Mouse (Mus musculus) kidney, adult 11 months (tissue): ENCODE measurements at regions not wholly inside any gene's neighbourhood (a gene's known extent, or its start where the extent isn't known, plus 50 kb on each side); places are given as distances from the start of the nearest gene placed in this dataset.

Experiments used
- DNase-seq: peaks from one replicate; pipeline ENCODE4 v3.0.0; 2022

DNA sequence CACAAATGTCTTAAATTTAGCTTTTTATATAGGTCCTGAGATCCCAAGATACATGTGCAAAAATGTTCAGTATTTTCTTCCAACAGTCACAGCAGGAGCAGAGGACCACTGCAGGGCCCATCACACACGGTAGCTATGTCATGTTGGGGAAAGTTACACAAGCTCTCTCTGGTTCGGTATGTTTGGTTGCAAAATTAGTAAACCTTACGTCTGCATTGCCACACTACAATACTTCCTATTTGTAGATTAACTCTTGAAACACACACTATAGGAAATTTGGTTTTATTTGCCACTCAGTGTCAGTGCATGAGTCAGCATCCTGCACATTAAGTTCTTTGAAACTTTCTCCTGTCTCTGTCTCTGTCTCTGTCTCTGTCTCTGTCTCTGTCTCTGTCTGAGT lies 82.0 kb downstream of the Cth start:
- no peak for DNase-seq

- DNase-seq: no peak
These were observed 83.6 kb downstream of the Cth start for GRCm38 (mm10) chr3:157841164-157841719.

GRCm38 (mm10) chr3:157804307-157804706 lies 120.6 kb downstream of the Cth start:
- no peak for DNase-seq

DNA sequence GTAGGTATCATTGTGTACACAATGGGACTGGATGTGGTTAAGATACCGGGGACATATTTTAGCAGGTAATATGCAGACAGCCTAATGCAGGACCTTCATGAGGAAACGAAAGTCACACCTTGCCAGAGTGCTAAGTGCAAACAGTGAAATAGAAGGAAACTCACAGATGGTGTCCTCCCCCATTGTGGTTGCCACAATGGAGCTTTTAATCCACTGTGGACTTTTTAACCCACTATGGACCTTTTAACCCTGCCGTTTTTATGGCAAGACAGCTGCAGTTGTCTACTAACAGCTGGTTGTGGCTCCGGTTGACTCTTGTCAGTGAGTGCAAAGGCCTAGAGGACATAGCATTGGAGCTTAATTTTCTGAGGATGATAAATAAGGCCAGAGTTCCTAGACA lies 121.5 kb downstream of the Cth start:
- DNase-seq: no peak

DNA sequence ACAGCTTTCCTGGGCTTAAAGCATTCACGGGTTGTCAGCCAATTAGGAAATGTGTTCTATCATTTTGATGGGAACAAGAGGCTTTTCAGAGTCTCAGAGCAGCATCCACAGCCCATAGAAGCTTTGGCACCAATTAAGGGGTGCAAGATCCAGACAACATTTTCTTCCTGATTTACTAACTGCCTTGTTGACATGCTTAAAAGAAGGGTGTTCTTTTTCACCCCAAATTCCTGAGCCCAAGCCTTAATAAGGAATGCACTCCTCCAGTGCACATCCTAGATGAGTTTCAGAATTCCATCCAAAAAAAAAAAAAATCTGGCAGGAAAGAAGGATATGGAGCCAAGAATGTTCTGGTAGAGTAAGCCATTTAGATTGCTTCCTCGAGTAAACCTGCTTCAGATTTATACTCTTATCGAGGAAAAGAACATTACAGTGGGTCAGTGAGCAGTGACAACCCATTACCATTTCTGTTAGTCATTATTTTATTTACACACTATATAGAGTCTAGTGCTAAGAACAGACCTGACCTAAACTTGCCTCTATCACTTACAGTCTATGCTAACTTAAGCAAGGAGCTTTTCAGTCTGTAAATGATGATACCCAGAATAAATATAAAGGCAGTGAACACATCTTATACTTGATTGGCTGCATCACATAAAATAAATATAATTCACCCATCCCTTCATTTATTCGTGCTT lies 137.2 kb downstream of the Cth start:
- DNase-seq: no peak

DNA sequence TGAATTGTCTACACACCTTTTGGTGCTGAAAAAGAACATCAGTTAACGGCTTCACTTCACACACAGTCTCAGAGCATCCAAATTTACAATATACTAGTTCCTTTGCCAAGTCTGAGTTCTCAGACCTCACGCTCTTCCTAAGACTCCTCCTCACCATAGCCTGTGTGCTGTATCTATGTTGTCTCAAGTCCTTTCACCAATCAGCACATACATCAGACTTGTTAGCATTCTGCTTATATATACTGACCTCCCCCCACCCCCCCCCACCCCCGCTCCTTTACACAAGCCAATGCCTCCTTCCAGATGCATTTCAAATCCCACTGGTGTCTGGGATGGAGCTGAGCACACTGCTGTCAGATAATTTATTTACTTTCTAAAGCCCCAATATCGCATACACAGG lies 143.8 kb downstream of the Cth start:
- no peak for DNase-seq

DNA sequence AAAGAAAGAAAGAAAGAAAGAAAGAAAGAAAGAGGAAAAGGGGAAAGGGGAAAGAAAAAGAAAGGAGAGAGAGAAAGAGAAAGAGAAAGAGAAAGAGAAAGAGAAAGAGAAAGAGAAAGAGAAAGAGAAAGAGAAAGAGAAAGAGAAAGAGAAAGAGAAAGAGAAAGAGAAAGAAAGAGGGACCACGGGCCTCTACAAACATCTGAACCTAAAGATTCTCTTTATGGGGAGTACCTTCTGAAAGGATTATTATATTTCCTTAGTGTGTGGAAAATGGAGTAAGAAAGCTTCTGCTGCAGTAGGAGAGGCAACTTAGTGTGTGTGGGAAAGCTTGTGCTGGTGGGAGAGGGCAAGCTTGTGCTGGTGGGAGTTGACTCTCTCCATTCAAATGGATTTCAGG lies 147.1 kb downstream of the Cth start:
- no peak for DNase-seq

DNA sequence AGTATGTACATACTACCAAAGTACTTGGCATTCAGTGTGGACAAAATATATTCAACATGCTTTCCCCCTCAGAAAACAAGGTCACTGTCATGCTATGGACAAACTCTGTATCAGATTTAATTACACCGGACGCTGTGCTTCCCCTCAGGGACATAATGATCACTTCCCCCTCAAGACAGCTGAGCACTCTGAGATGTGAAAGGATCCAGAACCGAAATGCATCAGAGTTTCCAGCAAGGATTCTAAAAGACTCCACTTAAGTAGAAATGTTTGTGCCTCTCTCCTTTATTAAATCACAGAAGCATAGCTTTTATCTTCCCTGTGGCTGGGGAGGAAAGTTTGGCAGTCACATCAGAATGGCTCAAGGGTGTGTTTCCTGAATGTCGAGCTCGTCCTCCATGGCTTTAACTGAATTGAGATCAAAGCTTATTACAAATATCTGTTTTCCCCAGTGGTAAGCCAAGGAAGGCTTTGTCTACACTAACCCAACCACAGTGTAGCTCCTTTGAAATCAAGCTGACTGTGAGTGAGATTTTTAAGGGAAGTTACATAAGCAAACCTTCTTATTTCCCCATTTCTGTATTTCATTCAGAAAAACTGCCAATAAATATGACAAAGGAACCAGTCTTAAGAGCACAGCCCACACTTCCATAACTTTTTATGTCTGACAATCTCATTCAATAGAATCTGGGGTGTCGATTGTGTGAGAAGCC lies 161.2 kb downstream of the Cth start:
- no peak for DNase-seq

DNA sequence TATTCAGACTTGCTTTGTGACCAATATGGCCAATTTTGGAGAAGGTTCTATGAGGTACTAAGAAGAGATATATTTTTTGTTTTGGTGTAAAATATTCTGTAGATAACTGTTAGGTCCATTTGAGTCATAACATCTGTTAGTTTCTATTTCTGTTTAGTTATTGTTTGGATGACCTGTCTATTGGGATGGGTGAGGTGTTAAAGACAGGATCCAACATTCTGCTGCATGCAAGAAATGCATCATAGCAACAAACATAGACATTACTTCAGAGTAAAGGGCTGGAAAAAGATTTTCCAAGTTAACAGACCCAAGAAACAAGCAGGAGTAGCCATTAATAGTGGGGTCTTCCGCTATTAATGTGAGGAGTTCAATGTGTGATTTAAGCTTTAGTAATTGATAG lies 165.0 kb downstream of the Cth start:
- DNase-seq: no peak

GRCm38 (mm10) chr3:157754826-157755225 lies 170.1 kb downstream of the Cth start:
- DNase-seq: no peak

DNA sequence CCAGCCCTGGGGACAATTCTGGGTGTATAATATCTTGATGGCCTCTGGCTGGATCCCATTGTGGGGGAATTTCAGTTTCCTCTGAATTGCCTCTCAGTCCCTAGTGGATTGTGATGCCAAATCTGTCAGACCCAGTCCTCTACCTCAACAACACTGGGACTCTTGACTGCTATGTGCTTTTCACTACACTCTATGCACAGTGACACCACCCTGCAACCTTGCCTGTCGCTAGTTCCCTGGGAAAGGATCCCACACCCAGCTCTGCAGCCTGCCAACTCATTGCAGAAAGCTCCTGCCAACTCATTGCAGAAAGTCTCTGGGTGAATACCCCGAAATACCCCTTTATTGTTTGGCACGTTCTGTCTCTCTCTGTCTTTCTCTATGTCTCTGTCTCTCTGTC lies 174.6 kb downstream of the Cth start:
- no peak for DNase-seq

DNA sequence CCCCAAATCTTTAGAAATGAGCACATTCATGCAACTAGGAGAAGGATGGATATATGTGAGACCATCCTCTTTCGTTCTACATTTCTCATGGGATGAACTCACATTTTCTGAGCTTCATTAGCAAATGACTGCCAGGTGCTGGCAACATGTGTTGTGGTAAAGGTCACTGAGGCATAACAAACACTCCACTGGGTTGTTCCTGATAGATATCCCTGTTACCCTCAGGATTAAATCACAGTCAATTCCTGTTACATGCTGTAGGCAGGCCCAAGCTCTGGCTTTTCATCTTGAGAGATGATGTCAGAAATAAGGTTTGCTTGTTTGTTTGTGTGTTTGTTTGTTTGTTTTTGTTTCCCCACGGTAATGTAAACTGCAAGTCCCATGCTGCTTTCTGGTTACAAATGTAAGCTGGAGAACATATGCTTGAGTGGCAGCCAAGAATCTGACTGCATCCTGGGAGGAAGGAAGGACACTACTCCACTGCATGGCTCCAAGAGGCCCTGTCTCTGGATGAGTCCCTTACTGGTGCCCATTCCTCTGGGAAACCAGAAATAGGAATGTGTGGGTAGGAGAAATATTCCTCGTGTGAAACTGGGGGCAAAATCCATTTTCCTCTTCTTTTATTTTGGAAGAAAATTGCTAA lies 176.4 kb downstream of the Cth start:
- DNase-seq: no peak

DNA sequence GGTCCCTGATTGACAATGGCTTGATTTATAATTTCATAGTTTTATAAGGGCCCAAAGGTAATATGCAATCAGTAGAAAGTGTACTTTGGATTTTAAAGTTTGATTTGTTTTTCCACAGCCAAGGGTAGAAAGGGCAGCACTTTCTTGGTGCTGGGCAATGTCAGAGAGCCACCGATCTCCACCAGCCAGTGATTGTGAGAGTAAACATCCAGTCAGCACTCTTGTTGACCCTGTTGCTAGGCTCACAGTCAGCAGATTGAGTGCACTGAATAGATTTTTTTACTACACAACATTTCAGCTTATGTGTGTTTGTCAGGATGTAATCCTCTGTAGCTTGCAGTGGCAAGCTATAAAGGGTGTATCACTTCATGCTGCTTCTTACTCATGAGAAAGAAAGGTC lies 176.3 kb downstream of the Ptger3 start:
- DNase-seq: no peak

DNA sequence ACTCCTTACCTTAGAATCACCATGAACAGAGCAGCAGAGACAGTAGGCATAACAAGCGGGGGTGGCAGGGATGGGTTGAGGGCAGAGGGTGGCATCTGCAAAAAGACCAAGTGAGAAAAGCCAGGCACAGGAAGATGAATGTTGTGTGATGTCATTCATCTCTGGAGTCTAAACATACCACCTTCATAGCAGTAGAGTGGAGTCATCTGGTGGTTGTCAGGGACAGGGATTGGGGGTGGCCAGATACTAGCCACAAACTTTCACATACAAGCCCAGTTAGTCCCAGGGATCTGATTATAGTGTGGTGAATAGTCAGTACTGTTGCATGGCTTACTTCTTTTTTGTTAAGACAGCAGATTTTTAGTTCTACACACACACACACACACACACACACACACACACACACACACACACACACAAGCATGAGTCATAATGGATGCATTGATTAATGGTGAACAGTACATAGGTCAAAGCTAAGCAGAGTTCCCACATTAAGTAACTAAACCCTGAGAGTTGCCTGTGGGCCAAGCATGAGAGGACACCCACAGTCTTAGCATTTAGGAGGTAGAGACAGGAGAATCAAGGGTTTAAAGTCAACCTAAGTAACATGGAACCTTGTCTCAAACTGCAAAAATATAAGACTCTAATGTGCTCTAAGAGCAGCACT lies 173.1 kb downstream of the Ptger3 start:
- DNase-seq: no peak

GRCm38 (mm10) chr3:157732136-157732940 lies 165.6 kb downstream of the Ptger3 start:
- no peak for DNase-seq

GRCm38 (mm10) chr3:157729711-157730367 lies 163.1 kb downstream of the Ptger3 start:
- no peak for DNase-seq

DNA sequence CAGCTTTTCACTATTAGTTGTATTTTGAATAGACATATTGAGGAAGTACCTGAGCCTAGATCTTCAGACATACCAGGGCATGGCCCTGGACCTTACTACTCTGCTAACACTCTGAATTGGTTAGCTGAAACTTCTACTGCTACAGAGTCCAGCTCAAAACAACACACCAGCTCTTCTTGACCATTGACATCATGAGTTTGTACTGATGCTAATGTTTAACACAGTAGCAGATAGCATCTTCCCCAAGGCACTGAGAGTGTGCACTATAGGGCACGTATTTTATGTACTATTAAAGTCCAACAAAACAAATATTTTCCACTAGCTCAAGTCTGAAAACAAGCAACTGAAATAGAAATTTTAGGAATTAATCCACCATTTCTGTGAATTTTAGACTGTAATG lies 157.8 kb downstream of the Ptger3 start:
- DNase-seq: no peak

- DNase-seq: no peak
These were observed 156.5 kb downstream of the Ptger3 start for GRCm38 (mm10) chr3:157723184-157723583.

DNA sequence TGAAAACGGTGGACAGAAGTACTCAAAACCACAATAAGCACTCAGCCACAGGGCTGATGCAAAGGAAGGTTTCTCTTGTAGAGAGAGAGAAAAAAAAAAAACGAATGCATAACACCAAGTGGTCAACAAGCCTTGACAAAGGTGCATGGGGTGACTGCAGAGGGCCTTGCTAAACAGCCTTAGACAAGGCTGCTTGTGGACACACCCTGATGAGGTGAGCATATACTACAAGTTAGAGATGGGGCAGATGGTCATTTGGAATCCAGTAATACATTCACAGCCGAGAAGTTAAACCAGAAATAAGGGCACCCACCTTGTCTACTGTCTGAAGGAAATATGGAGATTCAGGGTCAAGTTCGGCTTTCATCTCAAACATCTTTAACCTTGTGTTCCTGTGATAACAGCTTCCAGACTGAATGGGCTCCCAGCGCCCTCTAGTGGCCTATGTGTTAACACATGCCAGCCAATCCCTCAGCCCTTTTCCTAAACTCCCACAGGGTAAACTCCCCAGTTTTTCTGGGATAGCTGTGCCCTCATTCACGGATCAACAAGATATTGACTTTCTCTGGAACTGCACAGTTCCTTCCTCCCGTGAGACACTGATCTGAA lies 150.7 kb downstream of the Ptger3 start:
- DNase-seq: peak; percentile 60

DNA sequence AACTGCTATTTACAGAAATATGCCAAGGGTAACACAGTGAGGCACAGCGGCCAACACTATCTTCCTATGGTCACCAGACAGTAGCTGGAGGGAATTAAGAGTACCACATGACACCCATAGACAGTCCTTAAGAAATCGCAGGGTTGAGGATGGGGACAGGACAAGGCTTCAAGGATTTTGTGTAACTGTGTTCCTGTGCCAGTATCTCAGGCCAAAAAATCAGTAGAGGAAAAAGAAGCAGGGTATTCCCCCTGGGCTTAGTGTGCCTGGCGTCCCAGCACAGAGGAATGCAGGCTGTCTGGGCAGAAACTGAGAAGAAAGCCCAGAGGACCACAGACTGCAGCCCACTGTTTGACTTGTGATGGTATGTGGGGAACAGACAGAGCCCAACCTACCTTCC lies 147.3 kb downstream of the Ptger3 start:
- DNase-seq: no peak

DNA sequence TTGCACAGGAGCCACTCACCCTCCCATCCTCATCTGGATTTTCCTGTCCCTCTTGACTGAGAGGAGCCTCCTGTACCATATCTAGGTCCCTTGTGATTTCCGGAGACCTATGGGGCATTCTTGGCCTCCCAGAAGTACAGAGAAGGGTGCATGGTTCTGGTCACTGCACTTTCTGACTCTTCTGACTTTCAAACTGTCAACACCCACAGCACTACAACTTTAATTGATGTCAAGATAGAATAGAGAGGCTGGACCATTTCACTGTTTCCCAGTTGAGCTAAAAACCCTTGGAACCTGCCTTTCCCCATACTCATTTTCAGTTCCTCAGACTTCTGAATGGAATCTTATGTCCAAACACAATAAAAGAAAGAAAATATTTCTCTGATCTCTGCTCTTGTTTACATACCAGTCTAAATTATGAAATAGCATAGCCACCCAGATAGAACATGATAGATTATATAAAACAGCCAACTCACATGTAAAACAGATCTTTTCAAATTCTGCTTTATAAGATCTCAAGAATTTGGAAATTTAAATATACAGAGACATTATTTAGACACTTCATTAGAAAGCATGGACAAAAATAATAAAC lies 144.2 kb downstream of the Ptger3 start:
- DNase-seq: no peak
